Mouse (Mus musculus) midbrain, embryonic 10.5 days (tissue): ENCODE results near the gene Il17rd. TPM values are rescaled to one million over a fixed set of nuclear protein-coding genes. Genes with fewer than 3 reads are reported as not detected.

Source experiments
- DNase-seq: peaks from one replicate; pipeline ENCODE4 v3.0.0-alpha.2; 2017; ENCODE audit warnings: low spot score
- H3K27ac ChIP-seq: fragments of 300-500 bp; sonication (generic); replicated peaks from 2 replicates; pipeline ENCODE4 v1.5.1; 2016; ENCODE audit warnings: mild to moderate bottlenecking
- H3K27me3 ChIP-seq: fragments of 300-500 bp; sonication (generic); 2 replicates; pipeline ENCODE4 v1.6.1; 2016; ENCODE audit warnings: low read depth, mild to moderate bottlenecking; ENCODE audit not compliant: poor library complexity, severe bottlenecking
- H3K36me3 ChIP-seq: fragments of 300-500 bp; sonication (generic); 2 replicates; pipeline ENCODE4 v1.6.1; 2016; ENCODE audit warnings: mild to moderate bottlenecking, moderate library complexity
- H3K4me1 ChIP-seq: fragments of 300-500 bp; sonication (generic); 2 replicates; pipeline ENCODE4 v1.6.1; 2016
- H3K4me3 ChIP-seq: fragments of 300-500 bp; sonication (generic); 2 replicates; pipeline ENCODE4 v1.5.1; 2016; ENCODE audit warnings: mild to moderate bottlenecking, moderate library complexity
- H3K9me3 ChIP-seq: fragments of 300-500 bp; sonication (generic); replicated peaks from 2 replicates; pipeline ENCODE4 v1.6.1; 2016; ENCODE audit warnings: mild to moderate bottlenecking
- WGBS: fragments of 180-500 bp; shearing (Covaris S2); methylation state at CpG from one replicate; pipeline ENCODE4 v1.1.7; 2016; 5-methylcytosine and 5-hydroxymethylcytosine counted together
- polyA plus RNA-seq: library from polyadenylated mRNA; unstranded; fragments of >200 nt; fragmentation: Nextera tagmentation; extraction: Ambion mirVana; gene quantifications from 2 replicates; pipeline ENCODE4 v1.2.1, GENCODE M21; 2016

Gene Il17rd
- polyA plus RNA-seq, 1 experiment from 2014 or later: 6.4 TPM

- Histone ChIP-seq H3K36me3 (peaks cover 3% of the 10 kb centered on the region; the same call in 1 of the 2 replicates), H3K27ac (peak overlapping the region; percentile 88), H3K4me3 (peak overlapping the region; percentile 40), H3K4me1 (peaks cover 76% of the 10 kb centered on the region), H3K27me3 (peaks cover 47% of the 10 kb centered on the region), H3K9me3 (no peaks in the 10 kb centered on the region)
- DNase-seq: peak; percentile 82
- WGBS: 10% methylated on average over 18 of the region's 18 CpGs
Measured at GRCm38 (mm10) chr14:27050560-27051510, 12.1 kb downstream of the Il17rd start.

GRCm38 (mm10) chr14:27051511-27051895, 12.8 kb downstream of the Il17rd start:
- peak overlapping the region; percentile 88 for H3K27ac ChIP-seq
- peaks cover 41% of the 10 kb centered on the region for H3K27me3 ChIP-seq
- peak overlapping the region; percentile 40 for H3K4me3 ChIP-seq
- peaks cover 77% of the 10 kb centered on the region for H3K4me1 ChIP-seq
- WGBS: 41% methylated on average over 5 of the region's 5 CpGs
- H3K9me3 ChIP-seq: no peaks in the 10 kb centered on the region
- no peak for DNase-seq
- peaks cover 3% of the 10 kb centered on the region; the same call in 1 of the 2 replicates for H3K36me3 ChIP-seq

DNA sequence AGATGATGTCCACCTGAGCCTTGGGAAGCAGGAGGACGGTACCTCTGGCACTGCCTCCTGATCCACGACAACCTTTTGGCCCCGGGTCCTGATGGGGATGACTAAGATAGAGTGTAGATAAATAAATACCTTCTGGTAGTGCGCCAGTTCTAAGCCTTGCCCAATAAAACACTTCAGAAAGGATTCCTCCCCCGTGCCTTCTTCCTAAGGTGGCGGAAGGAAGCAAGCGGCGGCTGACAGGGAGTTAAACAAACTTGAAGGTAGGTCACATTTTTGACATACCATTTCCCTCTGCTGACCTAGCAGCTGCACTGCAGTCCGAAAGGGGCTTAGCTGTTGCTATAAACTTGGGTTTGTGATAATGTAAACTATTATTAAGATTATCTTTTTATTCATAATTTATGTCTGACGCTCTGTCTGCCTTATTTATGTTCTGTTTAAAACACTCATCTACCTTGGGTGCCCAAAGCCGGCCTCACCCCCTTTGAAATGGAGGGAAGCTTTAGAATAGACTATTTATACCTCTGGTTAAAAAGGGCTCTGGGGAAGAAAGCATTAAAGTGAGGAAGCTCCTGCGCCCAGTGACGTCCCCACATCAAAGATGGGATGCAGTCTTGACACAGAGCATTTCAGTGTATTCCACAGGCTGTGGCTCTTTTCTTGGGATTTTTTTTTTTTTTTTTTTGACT, 19.9 kb downstream of the Il17rd start:
- WGBS: 50% methylated on average over 13 of the region's 13 CpGs
- Histone ChIP-seq H3K4me3 (no peak overlapping the region), H3K9me3 (no peaks in the 10 kb centered on the region), H3K4me1 (peaks cover 53% of the 10 kb centered on the region), H3K27me3 (peaks cover 31% of the 10 kb centered on the region), H3K27ac (no peak overlapping the region), H3K36me3 (peaks cover 3% of the 10 kb centered on the region; the same call in 1 of the 2 replicates)
- DNase-seq: no peak

DNA sequence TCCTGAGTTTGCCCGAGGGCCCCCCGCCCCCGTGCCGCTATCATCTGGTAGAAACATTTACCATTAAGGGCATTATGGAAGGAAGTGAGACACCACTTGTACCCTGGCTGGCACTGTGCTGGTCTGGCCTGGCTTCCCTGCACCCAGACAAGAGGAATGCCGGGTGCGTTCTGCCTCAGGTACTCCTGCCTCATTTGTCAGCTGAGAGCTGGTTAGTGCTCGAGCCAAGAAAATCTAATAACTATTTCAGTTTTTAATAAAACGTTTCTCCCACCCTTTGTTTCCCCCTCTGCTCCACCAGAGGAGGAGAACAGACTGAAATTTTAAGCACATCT, 20.4 kb downstream of the Il17rd start:
- WGBS: 65% methylated on average over 8 of the region's 8 CpGs
- H3K27ac ChIP-seq: no peak overlapping the region; the same call in 1 of the 2 replicates
- DNase-seq: no peak
- H3K4me3 ChIP-seq: no peak overlapping the region
- H3K4me1 ChIP-seq: peaks cover 57% of the 10 kb centered on the region
- H3K36me3 ChIP-seq: no peaks in the 10 kb centered on the region; the same call in 1 of the 2 replicates
- H3K9me3 ChIP-seq: no peaks in the 10 kb centered on the region
- peaks cover 31% of the 10 kb centered on the region for H3K27me3 ChIP-seq

GRCm38 (mm10) chr14:27063338-27063737, 24.6 kb downstream of the Il17rd start:
- Histone ChIP-seq H3K4me1 (peaks cover 66% of the 10 kb centered on the region), H3K9me3 (no peaks in the 10 kb centered on the region), H3K4me3 (no peak overlapping the region), H3K27me3 (peaks cover 37% of the 10 kb centered on the region), H3K36me3 (no peaks in the 10 kb centered on the region), H3K27ac (no peak overlapping the region)
- WGBS: 57% methylated on average over 1 of the region's 1 CpGs
- no peak for DNase-seq

GRCm38 (mm10) chr14:27066171-27066929, 27.6 kb downstream of the Il17rd start:
- 6% methylated on average over 9 of the region's 9 CpGs for WGBS

GRCm38 (mm10) chr14:27067866-27068271, 29.1 kb downstream of the Il17rd start:
- Histone ChIP-seq H3K36me3 (no peaks in the 10 kb centered on the region), H3K4me3 (0 out of 2 replicates have a peak overlapping the region, but pooled peaks have one; percentile 11), H3K4me1 (peaks cover 88% of the 10 kb centered on the region), H3K27ac (peak overlapping the region; percentile 69), H3K27me3 (peaks cover 46% of the 10 kb centered on the region), H3K9me3 (no peaks in the 10 kb centered on the region)
- peak; percentile 58 for DNase-seq
- WGBS: 22% methylated on average over 6 of the region's 6 CpGs

More at GRCm38 (mm10) chr14:27066171-27066929, 27.6 kb downstream of the Il17rd start:
- H3K4me1 ChIP-seq: peaks cover 79% of the 10 kb centered on the region
- H3K36me3 ChIP-seq: no peaks in the 10 kb centered on the region
- DNase-seq: peak; percentile 71
- peak overlapping the region; percentile 37 for H3K4me3 ChIP-seq
- peak overlapping the region; percentile 81 for H3K27ac ChIP-seq
- H3K27me3 ChIP-seq: peaks cover 48% of the 10 kb centered on the region
- no peaks in the 10 kb centered on the region for H3K9me3 ChIP-seq

- no peak for DNase-seq
- Histone ChIP-seq H3K27ac (no peak overlapping the region), H3K9me3 (no peaks in the 10 kb centered on the region), H3K4me1 (peaks cover 93% of the 10 kb centered on the region), H3K27me3 (peaks cover 45% of the 10 kb centered on the region), H3K4me3 (no peak overlapping the region), H3K36me3 (no peaks in the 10 kb centered on the region)
- 70% methylated on average over 8 of the region's 8 CpGs for WGBS
Measured at GRCm38 (mm10) chr14:27069434-27070097, 30.8 kb downstream of the Il17rd start.

DNA sequence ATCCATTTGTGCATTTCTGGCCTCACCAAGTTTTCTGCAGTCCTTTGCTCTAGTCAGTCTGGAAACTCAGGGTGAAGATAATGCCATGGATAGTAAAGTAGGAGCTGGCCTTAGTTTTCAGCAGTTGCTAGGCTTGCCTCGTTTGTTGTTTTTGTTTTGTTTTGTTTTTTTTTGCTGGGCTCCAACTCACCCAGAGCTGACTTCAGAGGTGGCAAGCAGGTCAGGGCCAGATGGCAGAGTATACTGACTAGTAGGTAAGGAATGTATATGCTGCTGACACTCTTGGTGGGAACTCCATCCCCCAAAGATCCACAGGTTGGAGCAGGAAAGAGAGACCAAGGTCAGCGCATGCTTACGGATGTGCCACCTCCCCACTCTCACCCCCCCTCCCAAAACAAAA, 31.4 kb downstream of the Il17rd start:
- Histone ChIP-seq H3K36me3 (no peaks in the 10 kb centered on the region), H3K27ac (no peak overlapping the region), H3K27me3 (peaks cover 39% of the 10 kb centered on the region), H3K9me3 (no peaks in the 10 kb centered on the region), H3K4me3 (no peak overlapping the region), H3K4me1 (peaks cover 95% of the 10 kb centered on the region)
- WGBS: 48% methylated on average over 3 of the region's 3 CpGs
- no peak for DNase-seq

GRCm38 (mm10) chr14:27070758-27071157, 32.0 kb downstream of the Il17rd start:
- no peaks in the 10 kb centered on the region for H3K36me3 ChIP-seq
- no peak overlapping the region for H3K27ac ChIP-seq
- no peak for DNase-seq
- peaks cover 36% of the 10 kb centered on the region for H3K27me3 ChIP-seq
- WGBS: 26% methylated on average over 9 of the region's 9 CpGs
- no peak overlapping the region for H3K4me3 ChIP-seq
- H3K4me1 ChIP-seq: peaks cover 90% of the 10 kb centered on the region
- H3K9me3 ChIP-seq: no peaks in the 10 kb centered on the region

DNA sequence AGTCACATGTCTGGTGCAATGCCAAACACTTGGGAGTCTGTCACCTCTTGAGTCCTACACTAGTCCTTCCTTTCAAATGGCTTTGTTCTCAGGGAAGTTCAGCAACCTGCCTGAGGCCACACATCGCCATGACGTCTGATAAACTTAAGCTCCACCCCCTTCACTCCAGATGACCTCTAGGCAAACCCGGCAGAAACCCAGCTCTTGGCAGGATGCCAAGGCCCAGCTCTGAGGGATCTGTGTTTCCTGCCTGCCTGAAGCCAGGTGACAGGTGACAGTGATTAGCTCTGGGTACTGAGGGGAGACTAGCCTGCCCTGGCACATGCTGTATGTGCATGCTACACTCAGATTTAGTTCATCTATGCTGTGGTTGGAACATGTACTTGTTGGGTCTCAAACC, 33.2 kb downstream of the Il17rd start:
- Histone ChIP-seq H3K4me3 (no peak overlapping the region), H3K27ac (no peak overlapping the region), H3K36me3 (peaks cover 10% of the 10 kb centered on the region), H3K4me1 (peaks cover 85% of the 10 kb centered on the region), H3K27me3 (peaks cover 32% of the 10 kb centered on the region), H3K9me3 (no peaks in the 10 kb centered on the region)
- 42% methylated on average over 3 of the region's 3 CpGs for WGBS
- DNase-seq: no peak

GRCm38 (mm10) chr14:27075084-27075483, 36.3 kb downstream of the Il17rd start:
- Histone ChIP-seq H3K4me1 (peaks cover 57% of the 10 kb centered on the region), H3K27me3 (peaks cover 13% of the 10 kb centered on the region; the same call in 1 of the 2 replicates), H3K36me3 (peaks cover 21% of the 10 kb centered on the region), H3K9me3 (no peaks in the 10 kb centered on the region), H3K4me3 (no peak overlapping the region), H3K27ac (no peak overlapping the region)
- DNase-seq: no peak
- 73% methylated on average over 6 of the region's 6 CpGs for WGBS
